Mouse (Mus musculus): ENCODE results near the gene Mysm1.

The Mysm1 gene

GRCm38 (mm10) chr4:94978590-94979499, at the start of gene Mysm1:
Gene Mysm1, minus strand, starts transcription at chr4:94979100.
- DNase-seq (ENCODE audit: low spot score): peak; percentile 86

- no peak for DNase-seq (ENCODE audit: low spot score)
These were observed 47.1 kb upstream of the Mysm1 start for GRCm38 (mm10) chr4:95025847-95026600.

- DNase-seq (ENCODE audit: low spot score): no peak
These were observed 44.6 kb upstream of the Mysm1 start for GRCm38 (mm10) chr4:95023350-95023953.

- DNase-seq (ENCODE audit: low spot score): no peak
These were observed 43.0 kb upstream of the Mysm1 start for GRCm38 (mm10) chr4:95021649-95022637.

- DNase-seq (ENCODE audit: low spot score): no peak
These were observed 41.3 kb upstream of the Mysm1 start for GRCm38 (mm10) chr4:95020201-95020600.

GRCm38 (mm10) chr4:95018221-95018620, 39.3 kb upstream of the Mysm1 start:
- DNase-seq (ENCODE audit: low spot score): no peak

GRCm38 (mm10) chr4:95012706-95013105, 33.8 kb upstream of the Mysm1 start:
- no peak for DNase-seq (ENCODE audit: low spot score)

GRCm38 (mm10) chr4:95012256-95012655, 33.4 kb upstream of the Mysm1 start:
- no peak for DNase-seq (ENCODE audit: low spot score)

GRCm38 (mm10) chr4:95008175-95009057, 29.5 kb upstream of the Mysm1 start:
- peak; percentile 5 for DNase-seq (ENCODE audit: low spot score)

GRCm38 (mm10) chr4:95007759-95008158, 28.9 kb upstream of the Mysm1 start:
- DNase-seq (ENCODE audit: low spot score): no peak

GRCm38 (mm10) chr4:95005251-95005830, 26.4 kb upstream of the Mysm1 start:
- no peak for DNase-seq (ENCODE audit: low spot score)

- DNase-seq (ENCODE audit: low spot score): no peak
These were observed 22.3 kb upstream of the Mysm1 start for GRCm38 (mm10) chr4:95001043-95001775.

GRCm38 (mm10) chr4:95000147-95000546, 21.2 kb upstream of the Mysm1 start:
- DNase-seq (ENCODE audit: low spot score): no peak

GRCm38 (mm10) chr4:94999249-94999648, 20.3 kb upstream of the Mysm1 start:
- no peak for DNase-seq (ENCODE audit: low spot score)

GRCm38 (mm10) chr4:94995862-94996261, 17.0 kb upstream of the Mysm1 start:
- DNase-seq (ENCODE audit: low spot score): no peak

GRCm38 (mm10) chr4:94990204-94990603, 11.3 kb upstream of the Mysm1 start:
- DNase-seq (ENCODE audit: low spot score): no peak

- no peak for DNase-seq (ENCODE audit: low spot score)
These were observed 8.8 kb upstream of the Mysm1 start for GRCm38 (mm10) chr4:94987725-94988124.

- no peak for DNase-seq (ENCODE audit: low spot score)
These were observed 608 bp upstream of the Mysm1 start for GRCm38 (mm10) chr4:94979500-94979915.

- DNase-seq (ENCODE audit: low spot score): no peak
These were observed 5.6 kb downstream of the Mysm1 start for GRCm38 (mm10) chr4:94973321-94973720.
